ENCODE assay signal across 26 mouse cellular contexts in the genomic region with DNA sequence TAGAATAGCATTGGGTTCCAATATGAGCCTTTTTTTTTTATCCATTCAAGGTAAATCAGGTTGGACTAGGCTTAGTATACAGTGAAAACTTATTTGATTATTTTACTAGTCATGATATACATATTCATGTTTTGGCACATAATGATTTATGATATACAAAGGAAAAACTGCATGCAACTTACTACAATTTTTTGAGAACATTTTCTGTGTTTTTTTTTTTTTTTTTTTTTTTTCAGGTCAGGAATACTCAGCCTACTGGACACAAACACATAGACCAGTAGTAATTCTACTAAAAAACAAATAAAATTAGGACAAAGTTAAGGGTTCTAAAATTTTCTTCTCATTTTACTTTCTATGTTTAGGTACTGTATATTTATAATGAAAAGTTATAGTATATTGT.
"Had no signal": no experiment of that assay in that cellular context is flagged by ENCODE, and none has a peak within 500 bp of the region (broad histone marks: within the 10 kb centered on the region; RNA-seq: fewer than 3 reads in every experiment).

No protein-coding gene starts in this region.

- H3K9me3 ChIP-seq: embryonic facial prominence, embryonic 10.5 days; embryonic facial prominence, embryonic 12.5 days; embryonic facial prominence, embryonic 13.5 days; embryonic facial prominence, embryonic 15.5 days; forebrain, embryonic 10.5 days; forebrain, embryonic 12.5 days; forebrain, embryonic 13.5 days; forebrain, embryonic 15.5 days; heart, embryonic 10.5 days had no signal

- H3K4me3 ChIP-seq: embryonic facial prominence, embryonic 10.5 days; embryonic facial prominence, embryonic 12.5 days; embryonic facial prominence, embryonic 13.5 days; embryonic facial prominence, embryonic 15.5 days; erythroblast, embryonic 14.5 days; forebrain, embryonic 10.5 days; forebrain, embryonic 12.5 days; forebrain, embryonic 13.5 days; forebrain, embryonic 15.5 days; gastrocnemius, adult 2 months; heart, adult 2 months; heart, embryonic 10.5 days had no signal

- H3K27me3 ChIP-seq: embryonic facial prominence, embryonic 12.5 days; embryonic facial prominence, embryonic 13.5 days; embryonic facial prominence, embryonic 15.5 days; forebrain, embryonic 12.5 days; forebrain, embryonic 13.5 days; forebrain, embryonic 15.5 days had no signal

- H3K27ac ChIP-seq: embryonic facial prominence, embryonic 10.5 days; embryonic facial prominence, embryonic 12.5 days; embryonic facial prominence, embryonic 13.5 days; embryonic facial prominence, embryonic 15.5 days; forebrain, embryonic 10.5 days; forebrain, embryonic 12.5 days; forebrain, embryonic 13.5 days; forebrain, embryonic 15.5 days; gastrocnemius, adult 2 months; heart, adult 2 months; heart, embryonic 10.5 days had no signal

- DNase-seq: cerebellum, adult 9-10 months; cerebellum, adult 9-11 months; cerebellum, postnatal 10 days; cerebellum, postnatal 14 days; cerebellum, postnatal 25 days; cerebellum, postnatal 36 days; embryo, embryonic 11 days; forebrain, postnatal 0 days; gastrocnemius, adult 2 months; gastrocnemius, postnatal 10 days; gastrocnemius, postnatal 14 days; gastrocnemius, postnatal 25 days; gastrocnemius, postnatal 36 days; heart, adult 11 months; heart, adult 18-20 months; heart, adult 2 months had no signal

- H3K9ac ChIP-seq: embryonic facial prominence, embryonic 12.5 days; embryonic facial prominence, embryonic 13.5 days; embryonic facial prominence, embryonic 15.5 days; forebrain, embryonic 12.5 days; forebrain, embryonic 13.5 days; forebrain, embryonic 15.5 days; forebrain, postnatal 0 days had no signal

- H3K4me1 ChIP-seq: embryonic facial prominence, embryonic 10.5 days; embryonic facial prominence, embryonic 12.5 days; embryonic facial prominence, embryonic 13.5 days; embryonic facial prominence, embryonic 15.5 days; forebrain, embryonic 10.5 days; forebrain, embryonic 12.5 days; forebrain, embryonic 13.5 days; forebrain, embryonic 15.5 days; heart, embryonic 10.5 days had no signal
